Mouse (Mus musculus): ENCODE results near the gene Klk11. TPM values are rescaled to one million over a fixed set of nuclear protein-coding genes. Genes with fewer than 3 reads are reported as not detected.
A peak's percentile ranks its signal among the peaks of the same experiment; 100 is the strongest.

Klk11 gene
- polyA plus RNA-seq, 1 experiment from 2014 or later: 20.2 TPM

- Histone ChIP-seq H3K9me3 (no peaks in the 10 kb centered on the region), H3K4me3 (peak within 1 kb of the TSS; percentile 52), H3K27me3 (peaks cover 17% of the 10 kb centered on the region), H3K27ac (no peak within 1 kb of the TSS), H3K36me3 (no peaks in the 10 kb centered on the region), H3K4me2 (peak within 1 kb of the TSS; percentile 81), H3K9ac (0 out of 2 replicates have a peak within 1 kb of the TSS, but pooled peaks have one; percentile 20), H3K4me1 (peaks cover 21% of the 10 kb centered on the region)
- no peak for ATAC-seq (ENCODE audit: insufficient number of reproducible peaks, low FRiP score, low TSS enrichment, low read depth)
- 0% methylated on average over 28 of the region's 28 CpGs for WGBS
Measured at GRCm38 (mm10) chr7:43797333-43797769, 22.9 kb downstream of the Klk11 start, which contains the start of gene Klk8. Gene Klk8 (plus strand): TSS chr7:43797577.

- Histone ChIP-seq H3K9me3 (no peaks in the 10 kb centered on the region), H3K27ac (no peak overlapping the region), H3K27me3 (peaks cover 17% of the 10 kb centered on the region), H3K4me3 (peak overlapping the region; percentile 52), H3K9ac (0 out of 2 replicates have a peak overlapping the region, but pooled peaks have one; percentile 20), H3K4me2 (peak overlapping the region; percentile 81), H3K36me3 (no peaks in the 10 kb centered on the region), H3K4me1 (peaks cover 21% of the 10 kb centered on the region)
- WGBS: 39% methylated on average over 13 of the region's 13 CpGs
- ATAC-seq (ENCODE audit: insufficient number of reproducible peaks, low FRiP score, low TSS enrichment, low read depth): no peak
Measured at GRCm38 (mm10) chr7:43797844-43798462, 23.5 kb downstream of the Klk11 start.

- Histone ChIP-seq H3K9ac (no peak overlapping the region), H3K4me2 (no peak overlapping the region), H3K4me3 (no peak overlapping the region), H3K9me3 (no peaks in the 10 kb centered on the region), H3K4me1 (peaks cover 21% of the 10 kb centered on the region), H3K36me3 (no peaks in the 10 kb centered on the region), H3K27me3 (peaks cover 17% of the 10 kb centered on the region), H3K27ac (no peak overlapping the region)
- no peak for ATAC-seq (ENCODE audit: insufficient number of reproducible peaks, low FRiP score, low TSS enrichment, low read depth)
- WGBS: 61% methylated on average over 7 of the region's 7 CpGs
Measured at GRCm38 (mm10) chr7:43799876-43800275, 25.5 kb downstream of the Klk11 start.

GRCm38 (mm10) chr7:43810994-43811393 is 36.6 kb downstream of the Klk11 start, which contains the start of gene Klk7:
Gene Klk7 (plus strand): TSS chr7:43811294.
- H3K4me1 ChIP-seq: no peaks in the 10 kb centered on the region
- no peak within 1 kb of the TSS for H3K27ac ChIP-seq
- H3K9ac ChIP-seq: no peak within 1 kb of the TSS
- WGBS: 31% methylated on average over 5 of the region's 5 CpGs
- no peak within 1 kb of the TSS for H3K4me2 ChIP-seq
- no peaks in the 10 kb centered on the region for H3K36me3 ChIP-seq
- H3K27me3 ChIP-seq: no peaks in the 10 kb centered on the region; the same call in 1 of the 2 replicates
- no peak for ATAC-seq (ENCODE audit: insufficient number of reproducible peaks, low FRiP score, low TSS enrichment, low read depth)
- no peak within 1 kb of the TSS for H3K4me3 ChIP-seq
- H3K9me3 ChIP-seq: no peaks in the 10 kb centered on the region

GRCm38 (mm10) chr7:43815211-43815610 is 40.8 kb downstream of the Klk11 start:
- Histone ChIP-seq H3K9ac (no peak overlapping the region), H3K27ac (no peak overlapping the region), H3K9me3 (no peaks in the 10 kb centered on the region), H3K4me2 (no peak overlapping the region), H3K4me3 (no peak overlapping the region), H3K4me1 (no peaks in the 10 kb centered on the region), H3K36me3 (no peaks in the 10 kb centered on the region), H3K27me3 (no peaks in the 10 kb centered on the region; the same call in 1 of the 2 replicates)
- 85% methylated on average over 7 of the region's 7 CpGs for WGBS
- ATAC-seq (ENCODE audit: insufficient number of reproducible peaks, low FRiP score, low TSS enrichment, low read depth): no peak

GRCm38 (mm10) chr7:43816746-43817145 is 42.3 kb downstream of the Klk11 start:
- Histone ChIP-seq H3K4me3 (no peak overlapping the region), H3K4me2 (no peak overlapping the region), H3K27me3 (no peaks in the 10 kb centered on the region), H3K27ac (no peak overlapping the region), H3K9ac (no peak overlapping the region), H3K9me3 (no peaks in the 10 kb centered on the region), H3K36me3 (no peaks in the 10 kb centered on the region), H3K4me1 (no peaks in the 10 kb centered on the region)
- no peak for ATAC-seq (ENCODE audit: insufficient number of reproducible peaks, low FRiP score, low TSS enrichment, low read depth)

- no peak overlapping the region for H3K9ac ChIP-seq
- H3K36me3 ChIP-seq: no peaks in the 10 kb centered on the region
- no peak overlapping the region for H3K4me3 ChIP-seq
- no peak for ATAC-seq (ENCODE audit: insufficient number of reproducible peaks, low FRiP score, low TSS enrichment, low read depth)
- no peak overlapping the region for H3K4me2 ChIP-seq
- H3K4me1 ChIP-seq: no peaks in the 10 kb centered on the region
- no peak overlapping the region for H3K27ac ChIP-seq
- WGBS: 81% methylated on average over 7 of the region's 7 CpGs
- no peaks in the 10 kb centered on the region for H3K27me3 ChIP-seq
- no peaks in the 10 kb centered on the region for H3K9me3 ChIP-seq
Measured at GRCm38 (mm10) chr7:43821581-43821980, 47.2 kb downstream of the Klk11 start.

- no peak within 1 kb of the TSS for H3K27ac ChIP-seq
- 86% methylated on average over 10 of the region's 10 CpGs for WGBS
- no peaks in the 10 kb centered on the region for H3K36me3 ChIP-seq
- no peaks in the 10 kb centered on the region for H3K4me1 ChIP-seq
- H3K27me3 ChIP-seq: no peaks in the 10 kb centered on the region
- H3K4me2 ChIP-seq: no peak within 1 kb of the TSS
- H3K9me3 ChIP-seq: no peaks in the 10 kb centered on the region
- no peak for ATAC-seq (ENCODE audit: insufficient number of reproducible peaks, low FRiP score, low TSS enrichment, low read depth)
- H3K4me3 ChIP-seq: no peak within 1 kb of the TSS
- no peak within 1 kb of the TSS for H3K9ac ChIP-seq
Measured at GRCm38 (mm10) chr7:43824199-43824598, 49.8 kb downstream of the Klk11 start, which contains the start of gene Klk6. Gene Klk6 (plus strand): TSS chr7:43824499.

- 79% methylated on average over 5 of the region's 5 CpGs for WGBS
- H3K9ac ChIP-seq: no peak overlapping the region
- no peak for ATAC-seq (ENCODE audit: insufficient number of reproducible peaks, low FRiP score, low TSS enrichment, low read depth)
- no peaks in the 10 kb centered on the region for H3K9me3 ChIP-seq
- H3K36me3 ChIP-seq: no peaks in the 10 kb centered on the region
- H3K4me2 ChIP-seq: no peak overlapping the region
- H3K27ac ChIP-seq: no peak overlapping the region
- H3K4me3 ChIP-seq: no peak overlapping the region
- no peaks in the 10 kb centered on the region for H3K27me3 ChIP-seq
- no peaks in the 10 kb centered on the region for H3K4me1 ChIP-seq
Measured at GRCm38 (mm10) chr7:43826056-43826455, 51.7 kb downstream of the Klk11 start.

GRCm38 (mm10) chr7:43827706-43828105 is 53.3 kb downstream of the Klk11 start:
- Histone ChIP-seq H3K4me3 (no peak overlapping the region), H3K4me2 (no peak overlapping the region), H3K36me3 (no peaks in the 10 kb centered on the region), H3K9me3 (no peaks in the 10 kb centered on the region), H3K4me1 (no peaks in the 10 kb centered on the region), H3K27ac (no peak overlapping the region), H3K9ac (no peak overlapping the region), H3K27me3 (no peaks in the 10 kb centered on the region)
- no peak for ATAC-seq (ENCODE audit: insufficient number of reproducible peaks, low FRiP score, low TSS enrichment, low read depth)
- 81% methylated on average over 4 of the region's 4 CpGs for WGBS

Measured in limb, embryonic 15.5 days (tissue).